Mouse (Mus musculus) brain, embryonic 14.5 days (tissue): ENCODE measurements at regions not wholly inside any gene's neighbourhood (a gene's known extent, or its start where the extent isn't known, plus 50 kb on each side); places are given as distances from the start of the nearest gene placed in this dataset.

Experiments used
- DNase-seq: peaks from one replicate; pipeline ENCODE4 v3.0.0-alpha.2; 2011; ENCODE audit warnings: low read depth
- CTCF ChIP-seq: fragments of 200-500 bp; IDR thresholded peaks from 2 replicates; pipeline ENCODE4 v1.5.1; 2012; ENCODE audit warnings: inconsistent platforms, mild to moderate bottlenecking, moderate library complexity, borderline replicate concordance; ENCODE audit not compliant: insufficient read depth, insufficient read length; ENCODE audit errors: extremely low read depth
- POLR2A ChIP-seq: fragments of 200-500 bp; IDR thresholded peaks from 2 replicates; pipeline ENCODE4 v1.6.1; 2012; ENCODE audit warnings: mild to moderate bottlenecking, inconsistent platforms, borderline replicate concordance; ENCODE audit not compliant: poor library complexity, insufficient read depth, insufficient read length, severe bottlenecking; ENCODE audit errors: extremely low read depth

DNA sequence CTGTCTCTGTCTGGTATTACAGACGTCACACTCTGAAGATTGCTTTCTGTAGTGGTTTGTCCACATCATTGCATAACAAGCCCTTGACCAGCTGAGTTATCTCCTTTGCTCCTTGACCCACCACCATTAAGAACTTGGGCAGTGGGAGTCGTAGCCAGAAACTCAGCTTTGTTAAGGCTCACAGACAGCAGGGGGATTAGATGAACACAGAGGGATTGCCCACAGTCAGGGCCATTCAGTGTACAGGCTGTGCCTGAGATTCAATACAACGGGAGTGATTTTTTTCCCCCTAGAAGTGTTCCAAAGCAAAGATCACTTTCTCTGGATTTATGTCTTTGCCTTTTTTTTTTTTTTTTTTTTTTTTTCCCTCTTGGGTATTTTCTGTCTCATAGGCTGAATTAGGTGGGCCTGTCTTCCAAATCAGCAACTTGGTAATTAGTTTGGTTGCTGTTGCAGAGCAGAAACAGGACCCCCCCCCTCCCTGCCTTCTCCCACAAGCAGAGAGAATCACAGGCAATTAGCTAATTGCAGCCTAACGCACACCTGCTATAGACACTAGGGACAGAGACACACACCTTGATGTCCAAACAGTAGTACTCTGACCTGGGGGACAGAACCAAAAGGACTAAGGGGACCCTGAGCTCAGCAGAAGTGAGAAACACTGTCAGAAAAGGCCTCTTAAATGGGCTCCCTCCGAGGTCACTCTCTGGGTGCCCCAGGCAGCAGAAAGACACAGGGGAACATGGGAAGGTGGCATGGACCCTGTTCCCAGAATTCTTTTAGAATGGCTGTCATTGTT, 340.4 kb upstream of the Dynlrb2 start:
- peak; percentile 73 for DNase-seq
- TF ChIP-seq POLR2A: no peak
- TF ChIP-seq CTCF: no peak

GRCm38 (mm10) chr8:116160932-116161331, 343.8 kb upstream of the Dynlrb2 start:
- DNase-seq: peak; percentile 49
- no peak for TF ChIP-seq CTCF
- TF ChIP-seq POLR2A: no peak

- TF ChIP-seq CTCF: peak; percentile 61
- no peak for TF ChIP-seq POLR2A
- DNase-seq: peak; percentile 78
These were observed 360.8 kb upstream of the Dynlrb2 start for GRCm38 (mm10) chr8:116143687-116144573.

- no peak for TF ChIP-seq CTCF
- TF ChIP-seq POLR2A: no peak
- DNase-seq: no peak
These were observed 363.4 kb upstream of the Dynlrb2 start for GRCm38 (mm10) chr8:116141363-116141762.

DNA sequence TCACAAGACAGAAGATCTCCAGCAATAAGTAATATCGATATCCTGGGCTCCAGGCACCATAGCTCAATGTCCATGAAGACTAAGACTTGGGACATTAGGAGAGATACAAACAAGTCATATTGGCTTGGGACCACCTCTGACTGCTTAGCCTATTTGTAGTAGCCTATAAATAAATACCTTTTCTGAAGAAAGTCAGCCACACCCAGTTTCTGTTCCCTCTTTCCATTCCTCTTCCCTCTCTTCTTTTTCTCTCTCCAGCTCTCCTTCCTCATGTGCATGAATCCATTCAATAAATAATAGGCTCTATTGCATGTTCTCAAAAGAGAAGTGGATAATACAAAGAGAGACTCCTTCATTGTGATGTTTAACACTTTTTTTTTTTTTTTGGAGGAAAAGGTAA, 364.8 kb upstream of the Dynlrb2 start:
- TF ChIP-seq POLR2A (no peak), CTCF (no peak)

GRCm38 (mm10) chr8:116137765-116138164, 367.0 kb upstream of the Dynlrb2 start:
- TF ChIP-seq POLR2A (no peak), CTCF (no peak)
- no peak for DNase-seq

More for the DNA sequence above, 364.8 kb upstream of the Dynlrb2 start:
- DNase-seq: no peak

- DNase-seq: no peak
- TF ChIP-seq POLR2A (no peak), CTCF (no peak)
These were observed 371.3 kb upstream of the Dynlrb2 start for GRCm38 (mm10) chr8:116133503-116133902.

GRCm38 (mm10) chr8:116133084-116133483, 371.7 kb upstream of the Dynlrb2 start:
- no peak for DNase-seq
- TF ChIP-seq CTCF: no peak
- TF ChIP-seq POLR2A: no peak

GRCm38 (mm10) chr8:116120067-116120466, 384.7 kb upstream of the Dynlrb2 start:
- TF ChIP-seq CTCF: no peak
- TF ChIP-seq POLR2A: no peak
- DNase-seq: no peak

GRCm38 (mm10) chr8:116117919-116118318, 386.9 kb upstream of the Dynlrb2 start:
- no peak for DNase-seq

DNA sequence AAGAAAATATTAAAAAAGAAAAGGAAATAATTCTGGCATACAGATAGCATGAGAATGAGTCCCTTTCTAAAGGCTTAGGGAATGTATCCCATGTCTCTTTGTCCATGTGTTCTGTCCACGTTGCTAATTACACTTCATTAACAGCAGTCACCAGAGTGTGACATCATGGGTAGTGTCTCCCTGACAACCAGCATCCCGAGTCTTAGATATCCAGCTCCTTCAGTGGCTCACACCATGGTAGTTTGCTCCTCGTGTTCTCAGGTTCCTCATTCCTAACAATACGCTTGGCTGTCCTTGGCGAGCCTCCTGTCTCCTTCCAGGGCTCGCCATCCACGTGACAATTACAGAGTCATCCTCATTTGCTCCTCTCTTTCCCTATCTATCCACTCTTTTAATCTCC, 388.1 kb upstream of the Dynlrb2 start:
- peak; percentile 82 for DNase-seq
- TF ChIP-seq POLR2A (no peak), CTCF (no peak)

More at GRCm38 (mm10) chr8:116117919-116118318, 386.9 kb upstream of the Dynlrb2 start:
- TF ChIP-seq POLR2A (no peak), CTCF (no peak)

DNA sequence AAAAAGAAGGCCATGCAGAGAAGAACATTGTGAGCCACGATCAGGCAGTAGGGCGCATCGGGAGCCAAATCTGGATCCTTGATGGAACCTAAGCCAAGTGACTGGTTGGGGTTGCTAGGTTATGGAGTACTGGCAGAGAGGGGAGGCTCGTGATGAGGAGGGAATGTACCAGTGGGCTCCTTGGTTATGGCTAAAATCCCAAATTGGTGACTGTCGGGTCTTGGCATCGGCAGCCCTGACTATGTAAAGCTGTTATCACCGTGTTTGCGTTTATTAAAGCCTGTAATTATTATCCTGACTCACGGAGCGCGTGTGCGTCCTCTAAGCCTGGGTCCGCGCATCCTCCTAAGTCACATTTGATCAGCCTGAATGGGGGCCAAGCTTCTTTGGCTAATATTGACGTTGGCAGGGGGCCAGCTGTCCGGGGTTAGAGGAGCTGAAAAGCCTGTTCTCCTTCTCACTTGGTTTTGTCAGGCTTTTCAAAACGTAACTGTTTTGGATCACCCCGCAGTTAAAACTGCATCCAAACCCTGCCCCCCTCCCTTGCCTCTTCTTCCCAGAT, 388.9 kb upstream of the Dynlrb2 start:
- TF ChIP-seq POLR2A (no peak), CTCF (no peak)
- peak; percentile 90 for DNase-seq

GRCm38 (mm10) chr8:116114978-116115377, 389.8 kb upstream of the Dynlrb2 start:
- TF ChIP-seq CTCF: no peak
- TF ChIP-seq POLR2A: no peak
- DNase-seq: peak; percentile 3
